Mouse (Mus musculus) urinary bladder, postnatal 25 days (tissue): Measurements from ENCODE around the gene Ap3b1.

Experiments used
- DNase-seq: peaks from one replicate; pipeline ENCODE4 v3.0.0; 2022; ENCODE audit warnings: low spot score

Gene Ap3b1

DNA sequence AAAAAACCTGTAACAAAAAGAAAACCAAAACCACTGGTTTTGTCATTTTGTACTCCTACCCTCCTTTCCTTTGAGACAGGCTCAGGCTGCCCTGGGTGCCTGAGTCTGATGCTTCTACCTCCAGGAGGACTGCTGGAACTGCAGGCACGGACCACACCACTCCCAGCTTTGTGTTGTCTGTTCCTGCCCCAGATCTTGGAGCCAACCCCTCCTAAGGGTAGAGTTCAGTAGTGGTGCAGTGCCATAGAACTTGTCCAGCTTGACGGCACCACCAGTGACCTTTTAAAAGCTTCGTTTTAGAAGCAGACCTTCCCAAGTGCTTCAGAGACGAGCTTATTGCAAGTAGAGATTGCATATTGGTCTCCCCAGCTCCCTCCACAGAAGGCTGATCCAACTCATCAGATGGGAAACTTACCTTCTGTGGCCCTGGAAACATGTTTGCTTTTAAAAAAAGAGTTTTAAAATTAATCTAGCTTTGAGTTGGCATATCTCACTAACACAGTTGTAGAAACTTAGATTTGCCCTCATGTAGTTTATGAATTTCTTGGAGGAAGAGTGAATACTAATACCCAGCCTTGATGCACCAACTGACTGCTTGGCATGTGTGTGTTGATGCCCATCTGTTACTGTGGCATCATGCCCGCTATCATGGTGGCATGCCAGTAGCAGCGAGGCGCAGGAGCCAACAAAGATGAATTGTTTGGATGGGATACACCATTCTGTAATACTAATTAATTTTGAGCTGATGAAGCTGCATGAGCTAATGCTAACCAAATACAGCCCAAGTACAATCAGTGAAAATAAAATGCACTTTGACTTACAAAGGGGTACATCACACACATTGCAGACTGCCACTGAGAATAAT lies 17.0 kb downstream of the Ap3b1 start:
- DNase-seq: no peak

DNA sequence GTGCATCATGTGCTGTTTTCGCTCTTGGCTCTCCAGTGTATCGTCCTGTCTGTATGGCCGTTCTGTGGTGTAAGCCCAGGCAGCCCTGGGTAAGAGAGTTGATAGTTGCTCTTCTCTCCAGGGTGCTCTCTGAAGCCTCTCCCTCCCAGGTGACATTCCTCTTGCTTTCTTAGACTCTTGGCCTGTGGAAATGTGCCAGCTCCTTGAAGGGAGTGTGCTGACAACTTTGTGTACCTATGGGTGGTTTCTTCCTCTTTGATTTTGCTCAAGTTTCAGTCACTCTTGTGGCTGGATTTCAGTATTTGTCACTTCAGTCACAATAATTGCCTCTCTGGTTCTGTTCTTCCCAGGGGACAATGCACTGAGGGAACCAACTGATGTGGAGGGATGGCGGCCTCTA lies 20.2 kb downstream of the Ap3b1 start:
- no peak for DNase-seq

DNA sequence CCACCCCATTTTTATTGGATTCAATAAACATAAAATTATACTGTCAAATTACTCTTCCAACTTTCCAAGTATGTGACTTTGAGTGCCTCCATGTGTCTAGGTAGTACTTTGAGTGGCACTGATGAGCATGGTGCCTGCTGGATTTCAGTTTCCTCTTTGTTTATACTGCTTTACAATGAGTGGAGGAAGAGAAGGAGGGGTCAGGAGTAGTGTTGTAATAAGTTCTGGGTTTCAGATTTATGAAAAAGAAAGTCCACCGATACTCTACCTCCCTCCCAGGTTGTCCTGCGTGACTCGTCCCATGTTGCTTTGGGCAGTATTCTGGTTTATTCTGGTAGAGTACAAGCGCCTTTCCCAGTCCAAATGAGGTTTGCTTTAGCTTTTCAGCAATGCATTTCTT lies 22.7 kb downstream of the Ap3b1 start:
- DNase-seq: no peak

DNA sequence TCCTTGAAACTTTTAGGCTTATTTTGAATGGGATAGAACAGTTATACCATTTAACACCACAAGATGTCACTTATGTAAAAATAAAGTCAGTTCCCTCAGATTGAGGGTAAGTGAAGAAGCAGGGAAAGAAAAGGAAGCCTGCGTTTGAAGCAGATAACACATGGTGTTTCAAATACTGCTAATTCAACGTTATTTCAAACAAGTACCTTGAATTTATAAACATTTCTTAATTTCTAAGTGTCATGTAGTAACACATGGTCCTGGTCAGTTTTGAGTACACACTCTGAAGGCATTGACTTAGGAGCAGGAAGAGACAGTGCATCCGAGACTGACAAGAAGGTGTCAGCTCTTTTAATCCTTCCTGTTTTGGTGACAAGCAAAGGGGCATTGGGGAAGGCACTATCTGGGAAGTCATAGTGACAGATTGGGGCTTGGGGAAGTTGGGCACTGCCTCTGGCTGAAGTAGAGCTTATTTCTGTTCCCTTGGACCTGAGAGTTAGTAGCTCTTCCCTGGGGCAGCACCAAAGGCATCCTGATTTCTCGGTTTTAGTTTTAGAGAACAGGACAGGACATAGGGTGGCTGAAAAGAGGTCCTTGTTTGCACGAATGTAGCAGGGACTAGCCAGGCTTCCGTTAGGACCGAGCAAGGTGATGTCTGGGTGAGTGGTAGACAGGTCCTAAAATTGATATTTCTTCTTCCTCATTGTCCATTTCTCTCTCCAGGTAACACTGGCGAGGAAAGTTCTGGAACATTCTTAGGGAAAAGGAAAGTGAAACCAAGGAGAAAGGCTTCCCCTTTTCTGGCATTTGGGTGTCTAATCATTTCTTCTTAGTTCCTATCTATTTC lies 23.3 kb downstream of the Ap3b1 start:
- DNase-seq: no peak

DNA sequence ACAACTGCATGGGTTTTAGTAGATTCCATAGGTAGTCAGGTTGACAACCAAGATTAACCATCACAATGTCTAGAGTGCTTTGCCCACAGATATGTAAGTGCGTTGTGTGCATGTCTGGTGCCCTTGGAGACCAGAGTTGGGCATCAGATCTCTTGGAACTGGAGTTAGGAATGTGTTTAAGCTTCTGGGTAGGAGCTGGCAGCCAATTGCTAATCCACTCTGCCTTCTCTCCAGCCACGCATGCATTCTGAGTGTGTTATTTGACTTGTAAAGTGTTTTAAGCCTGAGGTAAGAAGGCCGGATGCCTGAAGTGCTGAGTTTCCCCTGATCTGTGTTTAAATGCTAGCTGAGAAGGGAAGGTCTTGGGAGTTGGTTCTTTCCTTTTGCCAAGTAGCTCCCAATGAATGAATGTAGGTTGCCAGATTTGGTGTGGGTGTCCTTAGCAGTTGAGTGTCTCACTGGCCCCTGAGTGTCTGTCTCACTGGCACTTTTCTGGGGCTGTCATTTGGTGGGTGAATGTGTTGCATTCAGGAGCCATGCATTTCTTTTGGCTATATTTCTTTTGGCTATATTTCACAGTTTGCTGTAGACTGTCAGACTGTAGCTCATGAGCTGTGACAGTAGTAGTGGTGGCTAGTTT lies 26.3 kb downstream of the Ap3b1 start:
- no peak for DNase-seq

DNA sequence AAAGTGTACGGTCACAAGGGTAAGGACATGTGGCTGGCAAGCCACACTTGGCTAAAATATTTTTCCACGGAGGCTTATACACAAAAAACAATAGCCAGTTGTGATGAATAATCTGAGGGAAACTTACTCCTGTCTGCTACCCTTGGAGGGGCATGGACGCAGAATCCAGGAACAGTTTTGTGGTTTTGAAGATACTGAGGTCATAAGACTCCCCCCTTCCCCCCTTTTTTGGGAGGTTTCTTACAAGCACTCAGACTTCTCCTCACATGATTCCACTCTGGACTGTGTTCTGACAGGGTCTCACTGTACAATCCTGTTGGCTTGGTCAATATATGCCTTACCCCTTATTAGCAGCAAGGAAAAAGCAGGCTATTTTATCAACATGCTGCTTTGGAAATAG lies 29.8 kb downstream of the Ap3b1 start:
- DNase-seq: no peak

DNA sequence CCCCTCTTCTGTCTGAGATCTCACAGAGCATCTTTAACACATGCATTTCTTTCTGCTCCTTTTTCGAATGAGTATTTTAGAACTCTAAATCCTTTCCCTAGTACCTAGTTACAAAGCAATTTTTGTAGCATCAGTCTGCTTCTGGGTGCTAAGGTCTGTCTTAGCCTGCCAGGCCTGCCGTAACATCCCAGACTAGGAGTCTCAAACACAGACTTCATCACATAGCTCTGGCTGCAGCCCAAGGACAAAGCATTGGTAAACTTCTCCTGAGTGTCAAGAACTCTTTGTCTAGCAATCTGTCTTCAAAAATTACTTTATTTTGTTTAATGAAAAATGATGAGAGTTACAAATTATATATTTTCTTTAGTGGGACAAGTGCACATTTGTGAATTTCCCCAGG lies 30.8 kb downstream of the Ap3b1 start:
- no peak for DNase-seq

DNA sequence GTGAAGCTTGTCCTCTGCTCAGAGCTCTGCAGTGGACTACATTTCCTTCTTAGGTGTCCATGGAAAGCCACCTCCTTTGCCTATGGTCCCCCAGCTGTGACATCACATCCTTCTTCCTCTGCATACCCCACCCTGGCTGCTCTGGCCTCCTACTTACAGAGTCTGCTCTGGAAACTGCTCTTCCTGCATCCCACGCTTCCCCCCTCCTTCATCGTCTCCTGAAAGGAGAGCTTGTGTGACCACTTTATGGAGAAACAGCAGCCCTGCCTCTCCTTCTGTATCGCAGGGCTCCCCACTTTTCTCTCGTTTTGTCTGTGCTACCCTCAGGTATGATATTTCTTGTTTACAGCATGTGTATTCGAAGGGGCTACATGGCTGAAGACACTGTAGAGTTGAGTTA lies 33.5 kb downstream of the Ap3b1 start:
- no peak for DNase-seq

DNA sequence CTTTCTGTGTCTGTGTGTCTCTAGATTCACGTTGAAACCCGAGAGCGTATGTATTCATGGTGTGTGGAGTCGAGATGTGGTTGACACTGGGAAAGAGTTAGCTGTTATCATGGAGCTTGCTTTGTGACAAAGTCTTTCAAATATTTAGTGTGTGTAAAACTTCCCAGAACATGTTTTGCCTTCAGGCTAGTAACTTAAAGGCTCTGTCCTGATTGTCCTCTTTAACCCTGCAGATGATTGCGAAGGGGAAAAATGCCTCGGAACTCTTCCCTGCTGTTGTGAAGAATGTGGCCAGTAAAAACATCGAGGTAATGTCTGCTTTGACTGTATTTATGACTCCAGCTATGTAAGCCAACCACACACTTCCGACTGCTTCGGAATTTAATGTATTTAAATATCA lies 35.7 kb downstream of the Ap3b1 start:
- DNase-seq: no peak

DNA sequence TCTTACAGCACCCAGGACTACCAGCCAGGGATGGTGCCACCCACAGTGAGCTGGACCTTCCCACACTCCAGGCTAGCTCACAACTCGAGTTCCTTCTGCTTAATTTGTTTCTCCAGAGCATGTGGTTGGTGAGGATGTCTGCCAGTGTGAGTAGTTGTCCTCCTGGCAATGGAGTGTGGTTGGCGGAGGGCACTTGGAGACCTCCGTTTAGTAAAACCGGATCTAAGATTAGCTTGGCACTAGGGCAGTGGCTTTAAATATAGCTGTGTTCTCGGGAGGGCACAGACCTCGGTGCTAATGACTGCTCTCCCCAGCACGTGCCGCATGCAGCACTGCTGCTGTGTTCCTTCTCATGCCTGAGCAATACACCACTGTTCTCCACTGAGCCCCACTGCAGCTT lies 37.0 kb downstream of the Ap3b1 start:
- DNase-seq: no peak

DNA sequence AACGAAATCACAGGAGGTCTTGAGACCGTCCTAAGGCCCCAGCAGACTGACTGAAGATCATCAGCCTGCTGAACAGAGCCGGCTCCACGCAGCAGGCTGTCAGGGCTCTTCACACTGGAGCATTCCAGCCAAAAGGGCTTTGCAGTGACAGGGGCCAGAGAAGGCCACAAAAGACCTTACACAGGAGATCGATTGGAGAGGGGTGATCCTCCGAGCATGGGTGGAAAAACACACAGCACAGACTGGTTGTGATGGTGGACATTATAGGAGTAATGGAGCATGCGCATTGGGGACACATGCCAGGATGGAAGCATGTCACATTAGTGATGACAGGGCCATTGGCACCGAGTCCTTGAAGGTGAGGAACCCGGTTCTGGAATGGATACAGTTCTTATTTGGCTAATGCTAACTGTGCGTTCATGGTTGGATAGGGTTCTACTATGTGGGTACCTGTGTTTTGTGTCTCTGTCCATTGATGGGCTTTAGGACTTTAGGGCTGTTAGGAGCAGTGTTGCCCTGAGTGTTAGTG lies 37.7 kb downstream of the Ap3b1 start:
- no peak for DNase-seq

DNA sequence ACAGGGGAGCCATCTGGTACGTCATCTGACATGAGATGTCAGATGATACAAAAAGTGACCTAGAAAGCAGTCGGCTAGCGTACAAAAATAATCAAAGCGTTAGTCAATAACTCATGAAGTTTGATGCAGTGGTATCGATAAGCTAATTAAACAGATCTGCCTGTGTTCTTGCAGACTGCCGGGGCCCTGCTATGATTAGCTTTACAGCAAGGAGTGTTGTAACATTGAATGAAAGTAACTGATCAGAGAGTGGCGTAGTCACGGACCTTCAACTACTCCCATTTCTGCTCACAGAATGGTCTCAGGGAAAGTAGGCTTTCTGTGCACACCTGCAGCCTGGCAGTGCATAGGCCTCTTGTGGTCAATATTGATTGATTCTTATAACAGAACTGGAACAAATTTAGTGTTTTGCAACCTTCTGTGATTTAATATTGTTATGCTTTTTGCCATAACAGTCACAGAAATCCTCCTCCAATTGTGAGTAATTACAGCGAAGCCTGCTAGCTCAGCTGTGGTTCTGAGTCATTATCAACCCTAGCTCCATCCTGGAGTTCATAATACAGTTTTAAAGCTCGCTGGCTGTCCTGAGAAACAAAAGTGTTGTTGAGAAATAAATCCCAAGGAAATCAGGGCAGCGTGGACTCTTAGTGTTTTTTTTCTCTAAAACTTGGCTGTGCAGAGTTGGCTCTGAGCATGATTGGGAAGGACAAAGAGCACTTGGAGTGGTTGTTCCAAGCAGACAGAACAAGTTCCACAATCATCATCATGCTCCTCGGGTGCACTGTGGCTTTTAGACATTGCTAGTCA lies 40.0 kb downstream of the Ap3b1 start:
- DNase-seq: no peak

DNA sequence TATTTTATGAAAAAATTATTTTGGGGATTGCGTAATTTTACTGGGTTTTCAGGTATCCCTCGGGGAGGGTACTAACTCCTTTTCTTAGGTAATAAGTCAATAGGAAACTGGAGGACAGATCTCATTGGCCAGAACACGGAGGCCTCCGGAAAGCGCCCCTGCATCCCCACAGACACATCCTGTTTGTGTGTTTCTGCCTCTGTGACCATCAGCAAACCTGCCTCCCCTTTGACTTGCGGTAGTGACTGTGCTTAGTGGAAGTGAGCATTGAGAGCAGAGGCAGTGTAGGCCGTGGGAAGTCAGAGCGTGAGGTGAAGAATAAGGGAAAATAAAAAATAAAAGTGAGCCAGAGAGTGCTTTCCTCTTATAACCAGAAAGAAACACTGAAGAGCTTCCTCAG lies 41.7 kb downstream of the Ap3b1 start:
- no peak for DNase-seq

DNA sequence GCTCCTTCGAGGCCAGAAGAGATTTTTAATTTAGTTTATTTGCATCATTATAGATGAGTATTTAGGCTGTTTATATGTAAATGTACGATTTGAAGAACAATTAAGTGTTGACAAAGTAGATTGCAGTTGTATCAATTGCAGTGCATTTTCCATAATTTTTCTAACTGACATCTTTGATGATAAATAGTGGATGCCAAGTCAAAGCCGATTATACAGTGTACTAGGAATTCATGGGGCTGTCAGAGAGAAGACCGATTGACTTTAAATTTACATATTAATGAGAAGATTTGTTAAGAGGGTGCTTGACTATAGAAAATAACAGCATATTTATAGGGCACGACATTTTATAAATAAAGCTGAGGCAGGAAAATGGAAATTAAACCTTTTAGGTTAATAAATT lies 64.8 kb downstream of the Ap3b1 start:
- DNase-seq: no peak

DNA sequence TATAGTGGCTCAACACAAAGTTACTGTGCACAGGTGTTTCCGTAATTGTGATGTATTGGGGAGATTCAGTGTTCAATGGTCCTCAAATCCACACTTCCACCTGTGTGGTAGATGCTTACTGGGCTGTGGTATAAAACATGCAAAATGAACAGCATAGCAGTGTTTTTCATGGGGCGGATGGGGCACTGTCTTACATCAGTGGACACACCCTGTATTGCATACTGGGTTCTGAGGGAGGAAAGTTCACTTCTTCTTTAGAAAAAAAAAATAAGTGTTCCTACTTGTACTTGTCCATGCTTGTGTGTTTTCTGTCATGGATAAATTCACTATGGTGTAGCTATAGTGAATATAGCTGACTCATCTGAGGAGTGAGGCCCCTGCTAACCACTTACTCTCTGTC lies 70.8 kb downstream of the Ap3b1 start:
- DNase-seq: no peak

DNA sequence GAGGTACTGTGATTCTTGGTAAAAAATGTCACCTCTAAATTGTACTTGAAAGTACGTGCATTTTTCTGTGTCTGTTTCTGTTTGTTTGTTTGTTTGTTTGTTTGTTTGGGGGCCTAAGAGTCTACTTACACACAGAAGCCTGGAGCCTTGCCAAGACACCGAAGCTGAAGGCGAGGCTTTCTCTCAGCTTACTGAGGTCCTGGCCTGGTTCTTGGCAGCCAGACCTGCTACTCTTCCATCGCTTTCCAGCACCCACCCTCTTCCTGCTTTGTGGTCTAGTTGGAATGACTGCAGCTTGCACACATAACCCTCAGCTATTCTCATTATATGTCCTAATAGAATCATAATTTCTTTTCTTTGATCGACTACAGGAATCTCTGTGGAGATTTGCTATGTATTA lies 80.6 kb downstream of the Ap3b1 start:
- DNase-seq: no peak

DNA sequence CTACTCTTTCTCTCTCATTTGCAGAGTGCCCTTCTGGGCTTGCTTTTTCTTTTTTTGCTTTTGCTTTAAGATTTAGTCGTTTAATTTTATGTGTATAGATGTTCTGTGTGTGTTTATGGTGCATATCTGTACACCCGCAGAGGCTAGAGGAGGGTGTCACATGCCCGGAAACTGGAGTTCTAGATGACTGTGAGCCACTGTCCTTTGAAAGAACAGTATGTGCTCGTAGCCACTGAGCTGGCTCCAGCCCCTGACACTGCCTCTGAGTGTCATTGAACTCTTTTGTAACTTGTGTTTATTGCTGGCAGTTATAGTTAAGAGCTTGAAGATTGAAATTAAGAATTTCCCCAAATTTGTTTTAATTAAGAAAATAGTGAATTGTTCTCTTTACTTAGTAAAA lies 82.4 kb downstream of the Ap3b1 start:
- no peak for DNase-seq

DNA sequence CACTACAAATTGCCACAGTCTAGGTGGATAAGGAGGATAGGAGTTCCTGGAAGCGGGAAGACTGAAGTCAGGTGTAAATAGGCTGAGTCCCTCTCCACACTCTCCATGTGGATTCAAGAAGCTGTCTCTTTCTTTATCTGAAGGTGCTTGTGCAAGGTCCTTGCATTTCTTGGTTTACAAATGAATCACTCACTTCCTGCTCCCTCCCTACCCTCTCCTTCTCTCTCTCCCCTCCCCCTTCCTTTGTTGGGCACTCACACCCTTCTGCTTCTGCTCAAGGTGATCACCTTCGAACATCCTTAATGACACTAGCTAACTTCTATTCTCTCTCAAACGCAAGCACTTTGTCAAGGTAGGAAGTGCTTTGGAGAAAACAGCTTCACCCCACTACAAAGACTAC lies 84.7 kb downstream of the Ap3b1 start:
- no peak for DNase-seq

DNA sequence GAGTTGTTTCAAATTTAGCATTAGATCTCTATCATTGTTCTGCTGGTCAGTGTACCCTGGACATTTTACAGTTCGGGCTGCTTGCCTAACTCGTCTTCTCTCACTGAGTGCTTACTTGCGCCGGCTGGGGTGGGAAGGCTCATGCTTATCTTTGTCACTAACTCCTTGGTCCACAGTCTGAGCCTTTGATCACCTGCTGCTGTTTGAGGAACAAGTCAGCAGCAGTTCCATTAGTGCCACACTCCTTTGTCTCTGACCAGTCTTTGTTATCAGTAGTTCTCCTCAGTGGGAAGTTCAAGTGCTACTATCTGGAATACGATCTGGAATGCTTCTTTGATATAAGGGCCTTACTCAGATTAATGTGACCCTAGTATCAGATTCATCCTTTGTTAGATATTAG lies 86.3 kb downstream of the Ap3b1 start:
- no peak for DNase-seq

DNA sequence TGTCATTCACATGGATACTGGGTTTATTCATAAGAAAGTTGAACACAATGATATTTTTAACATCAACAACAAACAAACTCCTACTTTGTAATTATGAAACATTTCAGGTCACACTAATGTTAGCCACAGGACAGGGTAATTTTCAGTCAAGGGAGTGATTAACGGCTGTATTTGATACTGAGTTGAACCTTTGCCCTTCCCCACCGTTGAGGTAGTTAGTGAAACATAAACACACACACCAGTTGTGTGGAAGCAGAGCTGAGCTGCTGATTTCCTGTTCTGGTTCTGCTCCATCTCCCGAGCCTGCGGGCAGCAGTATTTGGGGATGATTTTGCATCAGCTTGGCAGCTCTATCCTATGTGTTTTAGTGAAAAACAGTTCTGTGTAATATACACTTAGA lies 88.2 kb downstream of the Ap3b1 start:
- no peak for DNase-seq

DNA sequence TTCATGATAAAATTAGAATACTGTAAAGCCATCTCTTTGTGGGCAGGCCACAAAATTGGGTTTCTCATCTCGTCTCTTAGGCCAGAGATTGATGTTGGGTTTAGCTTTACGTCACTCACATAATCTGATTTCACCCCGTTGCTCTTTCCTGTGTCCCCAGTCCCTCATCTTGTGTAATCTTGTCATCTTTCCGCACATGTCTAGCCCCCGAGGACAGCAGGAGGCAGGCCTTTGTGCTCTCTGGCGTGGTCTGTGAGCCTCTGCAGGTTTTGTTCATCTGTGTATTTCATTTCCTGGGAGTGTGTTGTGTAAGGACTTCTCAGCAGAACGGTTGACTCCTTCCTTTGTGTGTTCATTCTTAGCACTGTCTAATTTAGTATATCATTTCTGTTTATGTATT lies 90.8 kb downstream of the Ap3b1 start:
- no peak for DNase-seq

DNA sequence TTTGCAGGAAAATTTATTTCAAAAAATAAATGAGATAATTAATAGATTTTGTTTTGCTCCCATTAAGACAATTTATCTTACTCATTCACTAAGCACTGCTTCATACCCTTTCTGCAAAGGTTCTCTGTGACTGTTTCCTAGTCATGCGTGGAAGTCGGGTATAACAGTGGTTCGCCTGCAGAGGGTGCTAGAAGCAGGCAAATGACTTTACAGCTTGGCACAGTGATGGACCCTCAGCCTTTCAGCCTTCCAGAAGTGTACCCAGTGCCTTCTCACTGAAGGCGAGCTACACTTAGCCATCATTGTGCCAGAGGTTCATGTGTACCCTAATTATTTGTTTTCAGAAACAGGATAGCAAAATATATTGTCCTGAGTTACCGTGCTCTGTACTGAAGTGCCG lies 92.5 kb downstream of the Ap3b1 start:
- DNase-seq: no peak
